Mouse (Mus musculus) layer of hippocampus, adult 6 months (tissue): ENCODE data around the gene Dbf4. TPM values are rescaled to one million over a fixed set of nuclear protein-coding genes. Genes with fewer than 3 reads are reported as not detected.

ENCODE experiments used
- long read RNA-seq, 2 experiments: library from polyadenylated mRNA; unstranded; transcript quantifications; one replicate each; pipeline ENCODE4 v2.0.0; 2019 to 2020
- polyA plus RNA-seq: library from polyadenylated mRNA; unstranded; fragments of <200 nt; fragmentation: Nextera tagmentation; gene quantifications from 2 replicates; pipeline ENCODE4 v1.2.3, GENCODE M21; 2021

Gene Dbf4
- polyA plus RNA-seq = 0.35 and 0.48 TPM in 2 replicates
- long read RNA-seq, experiment 1, partial matches to known transcripts = 0 of 1 reads
- long read RNA-seq, experiment 1, other reads (novel, unspliced or antisense) = 0 of 1 reads
- long read RNA-seq, experiment 2, transcript Dbf4-207 (12 exons, 2,402 nt) = major isoform, 6 of 6 reads
- long read RNA-seq, experiment 2, partial matches to known transcripts = 0 of 6 reads
- long read RNA-seq, experiment 2, other reads (novel, unspliced or antisense) = 0 of 6 reads

GRCm38 (mm10) chr5:8422157-8422931 is at the start of gene Dbf4, which contains the start of gene Slc25a40:
Dbf4 (minus strand) TSS chr5:8422716.
Slc25a40 (plus strand) TSS chr5:8422850.

GRCm38 (mm10) chr5:8367614-8368327 is 54.7 kb downstream of the Dbf4 start, which contains the start of gene Adam22:
Adam22 (minus strand) TSS chr5:8368160.

Other genes starting within 250 kb of the Dbf4 start
- 76.7 and 103 TPM in 2 replicates for gene Adam22, start 54.6 kb downstream of the Dbf4 start, polyA plus RNA-seq
- gene Slc25a40, start 134 bp upstream of the Dbf4 start, polyA plus RNA-seq = 4.8 and 4.9 TPM in 2 replicates
- 7.1 and 8.2 TPM in 2 replicates for gene Rundc3b, start 200.2 kb upstream of the Dbf4 start, polyA plus RNA-seq
- gene Abcb1a, start 237.4 kb upstream of the Dbf4 start, polyA plus RNA-seq = 2.1 and 2.9 TPM in 2 replicates